Mouse (Mus musculus): Measurements from ENCODE around the gene Mipol1.

DNA sequence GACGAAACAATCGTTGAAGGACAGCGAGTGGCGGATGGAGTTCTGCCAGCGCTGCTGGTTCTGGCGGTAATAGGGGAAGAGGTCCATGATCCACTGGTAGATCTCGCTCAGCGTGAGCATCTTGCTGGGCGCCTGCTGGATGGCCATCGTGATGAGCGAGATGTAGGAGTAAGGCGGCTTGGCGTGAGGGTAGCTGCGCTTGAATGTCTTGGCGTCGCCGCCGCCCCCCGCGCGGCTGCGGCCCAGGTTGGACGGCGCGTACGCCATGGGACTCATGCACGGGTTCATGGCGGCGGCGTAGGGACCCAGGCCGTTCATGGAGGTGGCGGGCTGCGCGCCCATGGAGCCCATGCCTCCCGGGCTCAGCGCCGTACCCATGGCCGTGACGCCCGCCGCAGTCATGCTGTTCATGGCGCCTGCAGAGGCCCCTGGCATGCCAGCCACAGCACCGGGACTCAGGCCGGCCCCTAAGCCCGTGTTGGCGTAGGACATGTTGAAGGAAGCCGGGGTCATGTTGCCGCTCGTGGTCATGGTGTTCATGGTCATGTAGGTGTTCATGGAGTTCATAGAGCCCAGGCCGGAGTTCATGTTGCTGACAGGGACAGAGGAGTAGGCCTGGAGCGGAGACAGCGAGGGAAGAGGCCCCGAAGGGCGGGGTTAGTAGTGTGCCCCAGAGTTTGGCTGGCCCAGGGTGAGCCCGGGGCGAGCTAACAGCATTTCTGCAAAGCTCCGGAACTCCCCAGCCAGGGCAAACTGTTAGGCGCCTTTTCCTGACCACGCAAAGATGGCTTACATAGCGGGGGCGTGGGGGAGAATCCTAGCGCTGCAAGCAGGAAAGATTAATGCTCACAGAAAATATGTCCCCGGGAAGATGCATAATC lies 312.8 kb downstream of the Mipol1 start:
- TF ChIP-seq CTCF (IDR thresholded peaks at IDR 0.05; ENCODE audit: insufficient read depth, low read depth, low read length) (no peak), POLR2A (IDR thresholded peaks at IDR 0.05; ENCODE audit: insufficient read depth, low read depth, low read length) (no peak)

Measured in olfactory bulb, adult 2 months (tissue).